Mouse (Mus musculus) embryonic facial prominence, embryonic 15.5 days (tissue): ENCODE data around the gene Tmem72. TPM values are rescaled to one million over a fixed set of nuclear protein-coding genes. Genes with fewer than 3 reads are reported as not detected.

Experiments used
- ATAC-seq: fragments of 200-750 bp; cut with Nextera tagmentation; 2 replicates; pipeline ENCODE4 v1.8.0; 2017; ENCODE audit warnings: low read depth, moderate TSS enrichment; ENCODE audit not compliant: insufficient number of reproducible peaks, low FRiP score, low TSS enrichment
- H3K27ac ChIP-seq: fragments of 300-500 bp; sonication (generic); replicated peaks from 2 replicates; pipeline ENCODE4 v1.5.1; 2015; ENCODE audit warnings: mild to moderate bottlenecking, inconsistent platforms
- H3K27me3 ChIP-seq: fragments of 300-500 bp; sonication (generic); 2 replicates; pipeline ENCODE4 v1.6.1; 2015; ENCODE audit warnings: inconsistent platforms
- H3K36me3 ChIP-seq: fragments of 300-500 bp; sonication (generic); 2 replicates; pipeline ENCODE4 v1.6.1; 2015; ENCODE audit warnings: mild to moderate bottlenecking, inconsistent platforms
- H3K4me1 ChIP-seq: fragments of 300-500 bp; sonication (generic); 2 replicates; pipeline ENCODE4 v1.6.1; 2015; ENCODE audit warnings: inconsistent platforms
- H3K4me2 ChIP-seq: fragments of 300-500 bp; sonication (generic); replicated peaks from 2 replicates; pipeline ENCODE4 v1.6.1; 2015; ENCODE audit warnings: mild to moderate bottlenecking, inconsistent platforms
- H3K4me3 ChIP-seq: fragments of 300-500 bp; sonication (generic); replicated peaks from 2 replicates; pipeline ENCODE4 v1.5.1; 2015; ENCODE audit warnings: mild to moderate bottlenecking, inconsistent platforms
- H3K9ac ChIP-seq: fragments of 300-500 bp; sonication (generic); 2 replicates; pipeline ENCODE4 v1.6.1; 2015; ENCODE audit warnings: inconsistent platforms
- H3K9me3 ChIP-seq: fragments of 300-500 bp; sonication (generic); replicated peaks from 2 replicates; pipeline ENCODE4 v1.6.1; 2016; ENCODE audit warnings: inconsistent platforms
- WGBS: fragments of 180-500 bp; shearing (Covaris S2); methylation state at CpG from one replicate; pipeline ENCODE4 v1.1.7; 2015; 5-methylcytosine and 5-hydroxymethylcytosine counted together
- polyA plus RNA-seq: library from polyadenylated mRNA; unstranded; fragments of >200 nt; fragmentation: Nextera tagmentation; extraction: Ambion mirVana; gene quantifications from 2 replicates; pipeline ENCODE4 v1.2.1, GENCODE M21; 2015

Tmem72 gene
- polyA plus RNA-seq, 1 experiment from 2014 or later, result 0.15 TPM

DNA sequence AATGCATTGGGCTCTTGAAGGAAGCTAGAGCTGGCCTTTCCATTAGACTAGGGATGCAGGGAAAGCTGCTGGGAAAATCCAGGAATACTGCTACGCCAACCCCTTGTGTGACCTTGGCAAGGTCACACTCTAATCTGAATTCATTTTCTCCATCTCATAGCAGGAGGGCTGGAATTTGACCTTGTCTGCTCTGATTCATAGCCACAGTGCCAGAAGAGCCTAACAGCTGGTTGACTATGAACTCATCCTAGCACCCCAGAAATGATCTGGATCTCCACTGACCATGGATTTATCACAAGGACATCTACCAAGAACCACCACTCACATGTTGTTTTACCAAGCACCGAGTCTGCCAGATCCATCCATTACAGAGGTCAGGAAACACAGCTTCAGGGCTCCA, 1.5 kb downstream of the Tmem72 start:
- no peak overlapping the region for H3K27ac ChIP-seq
- 0 out of 2 replicates have a peak, but pooled peaks cover 3% of the 10 kb centered on the region for H3K4me1 ChIP-seq
- H3K36me3 ChIP-seq, result no peaks in the 10 kb centered on the region
- no peaks in the 10 kb centered on the region for H3K9me3 ChIP-seq
- H3K9ac ChIP-seq, result no peak overlapping the region
- no peak overlapping the region for H3K4me3 ChIP-seq
- no peaks in the 10 kb centered on the region for H3K27me3 ChIP-seq
- no peak overlapping the region for H3K4me2 ChIP-seq
- no peak for ATAC-seq
- 81% methylated on average over 2 of the region's 2 CpGs for WGBS

- WGBS, result 60% methylated on average over 5 of the region's 5 CpGs
- H3K4me1 ChIP-seq, result 0 out of 2 replicates have a peak, but pooled peaks cover 3% of the 10 kb centered on the region
- no peaks in the 10 kb centered on the region for H3K9me3 ChIP-seq
- no peak overlapping the region for H3K4me2 ChIP-seq
- no peaks in the 10 kb centered on the region for H3K36me3 ChIP-seq
- no peaks in the 10 kb centered on the region for H3K27me3 ChIP-seq
- no peak for ATAC-seq
- H3K9ac ChIP-seq, result no peak overlapping the region
- H3K4me3 ChIP-seq, result no peak overlapping the region
- no peak overlapping the region for H3K27ac ChIP-seq
These were observed 2.1 kb downstream of the Tmem72 start for GRCm38 (mm10) chr6:116714576-116714975.

- Histone ChIP-seq H3K4me3 (no peak overlapping the region), H3K4me2 (no peak overlapping the region), H3K9ac (no peak overlapping the region), H3K9me3 (no peaks in the 10 kb centered on the region), H3K27me3 (no peaks in the 10 kb centered on the region), H3K4me1 (0 out of 2 replicates have a peak, but pooled peaks cover 3% of the 10 kb centered on the region), H3K36me3 (no peaks in the 10 kb centered on the region), H3K27ac (no peak overlapping the region)
- WGBS, result 83% methylated on average over 3 of the region's 3 CpGs
- ATAC-seq, result no peak
These were observed 2.7 kb downstream of the Tmem72 start for GRCm38 (mm10) chr6:116713966-116714365.

DNA sequence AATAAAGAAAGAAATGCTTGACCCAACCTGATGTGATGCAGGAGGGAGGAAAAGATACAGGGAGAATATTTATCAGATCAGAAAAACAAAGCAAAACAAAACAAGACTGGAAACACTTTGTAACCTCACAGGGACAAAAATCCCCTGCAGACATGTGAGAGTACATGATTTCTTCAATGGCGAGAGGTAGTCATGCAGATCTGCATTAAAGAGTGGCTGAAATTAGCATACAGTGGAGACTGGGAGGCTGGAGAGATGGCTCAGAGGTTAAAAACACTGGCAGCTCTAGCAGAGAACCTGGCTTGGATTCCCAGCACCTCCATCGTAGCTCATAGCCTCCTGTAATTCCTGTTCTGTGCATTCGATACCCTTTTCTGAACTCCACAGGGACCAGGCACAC, 4.2 kb downstream of the Tmem72 start:
- Histone ChIP-seq H3K27me3 (no peaks in the 10 kb centered on the region), H3K4me3 (no peak overlapping the region), H3K9me3 (no peaks in the 10 kb centered on the region), H3K9ac (no peak overlapping the region), H3K36me3 (no peaks in the 10 kb centered on the region), H3K4me1 (0 out of 2 replicates have a peak, but pooled peaks cover 3% of the 10 kb centered on the region), H3K27ac (no peak overlapping the region), H3K4me2 (no peak overlapping the region)
- no peak for ATAC-seq
- WGBS, result 85% methylated on average over 3 of the region's 3 CpGs

DNA sequence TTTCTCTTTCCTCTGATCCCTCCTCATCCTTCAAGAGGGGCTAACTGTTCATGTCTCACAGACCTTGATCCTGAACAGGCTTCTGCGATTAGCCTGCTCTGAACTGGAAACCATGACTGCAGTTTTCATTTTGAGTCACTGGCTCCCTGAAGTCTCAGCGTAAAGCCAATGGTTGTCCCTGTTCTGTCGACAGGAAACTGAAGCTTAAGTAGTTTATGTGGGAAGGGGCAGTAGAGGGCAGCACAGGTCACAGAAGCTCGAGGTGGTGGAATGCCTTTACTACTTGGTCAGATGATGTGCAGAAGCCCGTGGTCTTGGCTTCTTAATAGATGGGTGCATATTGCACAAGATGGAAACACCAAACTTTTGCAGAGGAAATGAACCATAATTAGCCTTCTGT, 4.7 kb downstream of the Tmem72 start:
- H3K4me3 ChIP-seq, result no peak overlapping the region
- H3K27ac ChIP-seq, result no peak overlapping the region
- 0 out of 2 replicates have a peak, but pooled peaks cover 3% of the 10 kb centered on the region for H3K4me1 ChIP-seq
- H3K27me3 ChIP-seq, result no peaks in the 10 kb centered on the region
- WGBS, result 18% methylated on average over 5 of the region's 5 CpGs
- H3K36me3 ChIP-seq, result no peaks in the 10 kb centered on the region
- no peak for ATAC-seq
- no peaks in the 10 kb centered on the region for H3K9me3 ChIP-seq
- H3K9ac ChIP-seq, result no peak overlapping the region
- H3K4me2 ChIP-seq, result no peak overlapping the region

GRCm38 (mm10) chr6:116704320-116704719, 12.4 kb downstream of the Tmem72 start:
- no peak overlapping the region for H3K9ac ChIP-seq
- H3K9me3 ChIP-seq, result no peaks in the 10 kb centered on the region
- H3K36me3 ChIP-seq, result no peaks in the 10 kb centered on the region
- no peaks in the 10 kb centered on the region for H3K4me1 ChIP-seq
- H3K4me2 ChIP-seq, result no peak overlapping the region
- H3K27me3 ChIP-seq, result no peaks in the 10 kb centered on the region
- H3K27ac ChIP-seq, result no peak overlapping the region
- no peak overlapping the region for H3K4me3 ChIP-seq
- ATAC-seq, result no peak
- WGBS, result 62% methylated on average over 6 of the region's 6 CpGs

DNA sequence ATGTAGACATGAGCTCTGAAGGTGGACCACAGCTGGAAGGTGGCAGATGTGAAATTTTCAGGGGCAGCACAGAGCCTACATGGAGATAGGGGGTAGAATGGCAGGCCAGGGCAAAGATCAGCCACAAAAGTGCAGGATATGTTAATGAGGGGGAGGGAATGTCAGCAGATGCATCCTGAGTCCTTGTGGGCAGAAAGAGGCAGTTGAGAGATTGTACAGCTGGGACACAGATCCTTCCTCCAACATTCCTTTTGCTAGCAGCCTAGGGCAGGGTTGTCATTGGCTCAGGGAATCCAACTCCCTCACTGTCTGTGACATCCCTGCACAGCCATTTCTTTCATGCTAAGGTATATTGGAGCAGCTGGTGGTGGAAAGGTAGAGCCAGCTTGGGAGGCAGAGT, 15.9 kb downstream of the Tmem72 start:
- Histone ChIP-seq H3K4me3 (no peak overlapping the region), H3K36me3 (no peaks in the 10 kb centered on the region), H3K4me1 (no peaks in the 10 kb centered on the region), H3K27ac (no peak overlapping the region), H3K9ac (no peak overlapping the region), H3K4me2 (no peak overlapping the region), H3K27me3 (no peaks in the 10 kb centered on the region), H3K9me3 (no peaks in the 10 kb centered on the region)
- ATAC-seq, result no peak

DNA sequence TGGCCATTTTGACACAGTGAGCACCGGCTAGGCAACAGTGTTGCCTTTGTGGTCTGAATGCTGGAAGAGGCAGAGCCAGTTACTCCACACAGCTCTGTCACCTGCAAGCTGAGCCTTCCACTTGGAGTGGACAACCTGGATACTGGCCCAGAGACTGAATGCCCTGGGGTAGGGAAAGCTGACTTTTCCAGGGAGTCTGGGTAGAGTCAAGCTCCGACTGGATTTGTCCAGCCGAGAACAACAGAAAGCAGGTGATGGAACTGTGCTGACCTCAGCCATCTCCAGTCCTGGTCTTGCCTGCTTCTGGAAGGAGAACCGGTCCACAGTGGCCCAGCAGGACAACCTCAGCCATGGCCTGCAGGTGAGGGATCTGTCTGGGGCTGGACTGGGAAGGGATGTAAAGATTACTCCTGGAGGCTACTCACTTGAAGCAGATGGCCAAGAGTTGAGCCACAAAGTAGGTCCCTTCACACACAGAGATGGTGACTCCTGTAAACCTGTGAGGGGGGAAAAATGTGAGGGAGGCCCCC, 18.8 kb downstream of the Tmem72 start:
- Histone ChIP-seq H3K27ac (no peak overlapping the region), H3K9ac (no peak overlapping the region), H3K4me3 (no peak overlapping the region), H3K4me2 (no peak overlapping the region), H3K4me1 (no peaks in the 10 kb centered on the region), H3K27me3 (no peaks in the 10 kb centered on the region), H3K36me3 (no peaks in the 10 kb centered on the region), H3K9me3 (no peaks in the 10 kb centered on the region)
- ATAC-seq, result no peak
- 85% methylated on average over 4 of the region's 4 CpGs for WGBS

GRCm38 (mm10) chr6:116697413-116697812, 19.3 kb downstream of the Tmem72 start:
- 58% methylated on average over 2 of the region's 2 CpGs for WGBS
- no peak for ATAC-seq

GRCm38 (mm10) chr6:116694346-116694745, 22.4 kb downstream of the Tmem72 start:
- Histone ChIP-seq H3K4me1 (no peaks in the 10 kb centered on the region), H3K4me3 (no peak overlapping the region), H3K27me3 (no peaks in the 10 kb centered on the region), H3K27ac (no peak overlapping the region), H3K9ac (no peak overlapping the region), H3K9me3 (no peaks in the 10 kb centered on the region), H3K36me3 (no peaks in the 10 kb centered on the region), H3K4me2 (no peak overlapping the region)
- no peak for ATAC-seq
- 52% methylated on average over 3 of the region's 3 CpGs for WGBS

More at GRCm38 (mm10) chr6:116697413-116697812, 19.3 kb downstream of the Tmem72 start:
- Histone ChIP-seq H3K9me3 (no peaks in the 10 kb centered on the region), H3K27me3 (no peaks in the 10 kb centered on the region), H3K36me3 (no peaks in the 10 kb centered on the region), H3K4me2 (no peak overlapping the region), H3K4me1 (no peaks in the 10 kb centered on the region), H3K9ac (no peak overlapping the region), H3K27ac (no peak overlapping the region), H3K4me3 (no peak overlapping the region)

GRCm38 (mm10) chr6:116693639-116694038, 23.1 kb downstream of the Tmem72 start:
- Histone ChIP-seq H3K27ac (no peak overlapping the region), H3K27me3 (no peaks in the 10 kb centered on the region), H3K36me3 (no peaks in the 10 kb centered on the region), H3K9ac (no peak overlapping the region), H3K4me2 (no peak overlapping the region), H3K4me3 (no peak overlapping the region), H3K9me3 (no peaks in the 10 kb centered on the region), H3K4me1 (no peaks in the 10 kb centered on the region)
- no peak for ATAC-seq
- 69% methylated on average over 4 of the region's 4 CpGs for WGBS

GRCm38 (mm10) chr6:116682317-116682716, 34.4 kb downstream of the Tmem72 start:
- Histone ChIP-seq H3K27ac (no peak overlapping the region), H3K9me3 (no peaks in the 10 kb centered on the region), H3K4me2 (no peak overlapping the region), H3K9ac (no peak overlapping the region), H3K27me3 (no peaks in the 10 kb centered on the region), H3K4me1 (no peaks in the 10 kb centered on the region), H3K4me3 (no peak overlapping the region), H3K36me3 (no peaks in the 10 kb centered on the region)
- no peak for ATAC-seq
- 32% methylated on average over 6 of the region's 6 CpGs for WGBS
